Mouse (Mus musculus): ENCODE results near the gene D430019H16Rik. TPM values are rescaled to one million over a fixed set of nuclear protein-coding genes. Genes with fewer than 3 reads are reported as not detected.

The D430019H16Rik gene
- total and polyA plus RNA-seq, 3 experiments, result 0.05 TPM; not detected in 2

- no peaks in the 10 kb centered on the region for H3K4me1 ChIP-seq (ENCODE audit: insufficient read depth, low read depth, low read length)
- ATAC-seq (ENCODE audit: extremely low read depth, insufficient number of reproducible peaks, low FRiP score, poor library complexity, severe bottlenecking) (no peak), DNase-seq (ENCODE audit: low spot score) (no peak)
- H3K36me3 ChIP-seq (replicated peaks), result no peaks in the 10 kb centered on the region
- H3K4me3 ChIP-seq (ENCODE audit: low read depth, low read length), result no peak overlapping the region
- TF ChIP-seq GATA2 (IDR thresholded peaks at IDR 0.05; ENCODE audit: borderline replicate concordance, low read depth, low read length) (no peak), CTCF (IDR thresholded peaks at IDR 0.05; ENCODE audit: low read depth, low read length) (no peak), TAL1 (conservative IDR thresholded peaks at IDR 0.05; ENCODE audit: low read depth, low read length) (no peak), POLR2AphosphoS5 (IDR thresholded peaks at IDR 0.05; ENCODE audit: insufficient replicate concordance, low read depth, low read length) (no peak), GATA1 (IDR thresholded peaks at IDR 0.05; ENCODE audit: borderline replicate concordance, low read length) (no peak)
- no peaks in the 10 kb centered on the region for H3K27me3 ChIP-seq (ENCODE audit: insufficient read depth, low read length)
- peaks cover 77% of the 10 kb centered on the region for H3K9me3 ChIP-seq (replicated peaks)
Measured at GRCm38 (mm10) chr12:105523737-105524136, 70.1 kb downstream of the D430019H16Rik start.

- Histone ChIP-seq H3K4me3 (ENCODE audit: low read depth, low read length) (no peak overlapping the region), H3K27me3 (ENCODE audit: insufficient read depth, low read length) (no peaks in the 10 kb centered on the region), H3K9me3 (replicated peaks) (peaks cover 64% of the 10 kb centered on the region), H3K4me1 (ENCODE audit: insufficient read depth, low read depth, low read length) (no peaks in the 10 kb centered on the region), H3K36me3 (replicated peaks) (no peaks in the 10 kb centered on the region)
- no peak for TF ChIP-seq GATA2 (IDR thresholded peaks at IDR 0.05; ENCODE audit: borderline replicate concordance, low read depth, low read length)
- no peak for TF ChIP-seq CTCF (IDR thresholded peaks at IDR 0.05; ENCODE audit: low read depth, low read length)
- no peak for TF ChIP-seq TAL1 (conservative IDR thresholded peaks at IDR 0.05; ENCODE audit: low read depth, low read length)
- TF ChIP-seq GATA1 (IDR thresholded peaks at IDR 0.05; ENCODE audit: borderline replicate concordance, low read length), result no peak
- no peak for TF ChIP-seq POLR2AphosphoS5 (IDR thresholded peaks at IDR 0.05; ENCODE audit: insufficient replicate concordance, low read depth, low read length)
- DNase-seq (ENCODE audit: low spot score) (no peak), ATAC-seq (ENCODE audit: extremely low read depth, insufficient number of reproducible peaks, low FRiP score, poor library complexity, severe bottlenecking) (no peak)
Measured at GRCm38 (mm10) chr12:105526186-105526585, 72.5 kb downstream of the D430019H16Rik start.

- no peaks in the 10 kb centered on the region for H3K4me1 ChIP-seq (ENCODE audit: insufficient read depth, low read depth, low read length)
- H3K27me3 ChIP-seq (ENCODE audit: insufficient read depth, low read length), result no peaks in the 10 kb centered on the region
- TF ChIP-seq POLR2AphosphoS5 (IDR thresholded peaks at IDR 0.05; ENCODE audit: insufficient replicate concordance, low read depth, low read length), result no peak
- TF ChIP-seq GATA2 (IDR thresholded peaks at IDR 0.05; ENCODE audit: borderline replicate concordance, low read depth, low read length), result no peak
- no peak for TF ChIP-seq TAL1 (conservative IDR thresholded peaks at IDR 0.05; ENCODE audit: low read depth, low read length)
- TF ChIP-seq GATA1 (IDR thresholded peaks at IDR 0.05; ENCODE audit: borderline replicate concordance, low read length), result no peak
- no peak for TF ChIP-seq CTCF (IDR thresholded peaks at IDR 0.05; ENCODE audit: low read depth, low read length)
- DNase-seq (ENCODE audit: low spot score), result no peak
- no peak for ATAC-seq (ENCODE audit: extremely low read depth, insufficient number of reproducible peaks, low FRiP score, poor library complexity, severe bottlenecking)
- H3K36me3 ChIP-seq (replicated peaks), result no peaks in the 10 kb centered on the region
- no peak overlapping the region for H3K4me3 ChIP-seq (ENCODE audit: low read depth, low read length)
- peaks cover 68% of the 10 kb centered on the region for H3K9me3 ChIP-seq (replicated peaks)
Measured at GRCm38 (mm10) chr12:105526829-105527228, 73.2 kb downstream of the D430019H16Rik start.

- Histone ChIP-seq H3K4me3 (ENCODE audit: low read depth, low read length) (no peak overlapping the region), H3K36me3 (replicated peaks) (no peaks in the 10 kb centered on the region), H3K27me3 (ENCODE audit: insufficient read depth, low read length) (no peaks in the 10 kb centered on the region), H3K4me1 (ENCODE audit: insufficient read depth, low read depth, low read length) (no peaks in the 10 kb centered on the region), H3K9me3 (replicated peaks) (peaks cover 60% of the 10 kb centered on the region)
- no peak for TF ChIP-seq CTCF (IDR thresholded peaks at IDR 0.05; ENCODE audit: low read depth, low read length)
- no peak for TF ChIP-seq GATA2 (IDR thresholded peaks at IDR 0.05; ENCODE audit: borderline replicate concordance, low read depth, low read length)
- no peak for TF ChIP-seq TAL1 (conservative IDR thresholded peaks at IDR 0.05; ENCODE audit: low read depth, low read length)
- TF ChIP-seq POLR2AphosphoS5 (IDR thresholded peaks at IDR 0.05; ENCODE audit: insufficient replicate concordance, low read depth, low read length), result no peak
- no peak for TF ChIP-seq GATA1 (IDR thresholded peaks at IDR 0.05; ENCODE audit: borderline replicate concordance, low read length)
- ATAC-seq (ENCODE audit: extremely low read depth, insufficient number of reproducible peaks, low FRiP score, poor library complexity, severe bottlenecking), result no peak
- no peak for DNase-seq (ENCODE audit: low spot score)
Measured at GRCm38 (mm10) chr12:105529545-105529944, 75.9 kb downstream of the D430019H16Rik start.

- Histone ChIP-seq H3K4me3 (ENCODE audit: low read depth, low read length) (no peak overlapping the region), H3K4me1 (ENCODE audit: insufficient read depth, low read depth, low read length) (no peaks in the 10 kb centered on the region), H3K9me3 (replicated peaks) (peaks cover 60% of the 10 kb centered on the region), H3K36me3 (replicated peaks) (no peaks in the 10 kb centered on the region), H3K27me3 (ENCODE audit: insufficient read depth, low read length) (no peaks in the 10 kb centered on the region)
- ATAC-seq (ENCODE audit: extremely low read depth, insufficient number of reproducible peaks, low FRiP score, poor library complexity, severe bottlenecking) (no peak), DNase-seq (ENCODE audit: low spot score) (no peak)
- TF ChIP-seq TAL1 (conservative IDR thresholded peaks at IDR 0.05; ENCODE audit: low read depth, low read length) (no peak), GATA1 (IDR thresholded peaks at IDR 0.05; ENCODE audit: borderline replicate concordance, low read length) (0 out of 2 replicates have a peak, but pooled peaks have one; percentile 54), CTCF (IDR thresholded peaks at IDR 0.05; ENCODE audit: low read depth, low read length) (no peak), POLR2AphosphoS5 (IDR thresholded peaks at IDR 0.05; ENCODE audit: insufficient replicate concordance, low read depth, low read length) (no peak), GATA2 (IDR thresholded peaks at IDR 0.05; ENCODE audit: borderline replicate concordance, low read depth, low read length) (no peak)
Measured at GRCm38 (mm10) chr12:105531724-105532371, 78.2 kb downstream of the D430019H16Rik start.

GRCm38 (mm10) chr12:105534842-105535241 lies 81.2 kb downstream of the D430019H16Rik start:
- DNase-seq (ENCODE audit: low spot score) (no peak), ATAC-seq (ENCODE audit: extremely low read depth, insufficient number of reproducible peaks, low FRiP score, poor library complexity, severe bottlenecking) (no peak)
- TF ChIP-seq GATA2 (IDR thresholded peaks at IDR 0.05; ENCODE audit: borderline replicate concordance, low read depth, low read length) (no peak), GATA1 (IDR thresholded peaks at IDR 0.05; ENCODE audit: borderline replicate concordance, low read length) (no peak), CTCF (IDR thresholded peaks at IDR 0.05; ENCODE audit: low read depth, low read length) (no peak), TAL1 (conservative IDR thresholded peaks at IDR 0.05; ENCODE audit: low read depth, low read length) (no peak), POLR2AphosphoS5 (IDR thresholded peaks at IDR 0.05; ENCODE audit: insufficient replicate concordance, low read depth, low read length) (no peak)
- Histone ChIP-seq H3K4me1 (ENCODE audit: insufficient read depth, low read depth, low read length) (no peaks in the 10 kb centered on the region), H3K36me3 (replicated peaks) (no peaks in the 10 kb centered on the region), H3K27me3 (ENCODE audit: insufficient read depth, low read length) (no peaks in the 10 kb centered on the region), H3K4me3 (ENCODE audit: low read depth, low read length) (no peak overlapping the region), H3K9me3 (replicated peaks) (peaks cover 71% of the 10 kb centered on the region)
